Mouse (Mus musculus) lung, adult 2 months (tissue): ENCODE data around the gene Hspbp1. TPM values are rescaled to one million over a fixed set of nuclear protein-coding genes. Genes with fewer than 3 reads are reported as not detected.

Source experiments
- DNase-seq: peaks from one replicate; pipeline ENCODE4 v3.0.0; 2022
- H3K4me1 ChIP-seq: fragments of 200-500 bp; 2 replicates; pipeline ENCODE4 v1.6.1; 2011; ENCODE audit warnings: low read length; ENCODE audit not compliant: control insufficient read depth, insufficient read depth
- H3K4me3 ChIP-seq: fragments of 200-500 bp; replicated peaks from 2 replicates; pipeline ENCODE3; 2011; ENCODE audit warnings: low read depth, mild to moderate bottlenecking, control low read depth, low read length; ENCODE audit errors: extremely low read depth
- CTCF ChIP-seq: fragments of 200-500 bp; IDR thresholded peaks from 2 replicates; pipeline ENCODE4 v1.5.1; 2011; ENCODE audit warnings: mild to moderate bottlenecking, low read length, control low read depth; ENCODE audit not compliant: insufficient read depth
- POLR2A ChIP-seq: fragments of 200-500 bp; IDR thresholded peaks from 2 replicates; pipeline ENCODE4 v1.6.1; 2011; ENCODE audit warnings: low read depth, mild to moderate bottlenecking, control low read depth, low read length, borderline replicate concordance; ENCODE audit errors: extremely low read depth
- WGBS: fragments of 180-500 bp; shearing (Covaris S2); methylation state at CpG from one replicate; pipeline ENCODE4 v1.1.7; 2018; 5-methylcytosine and 5-hydroxymethylcytosine counted together
- polyA plus RNA-seq: library from polyadenylated mRNA; depleted of rRNA; stranded (reverse); fragments of >200 nt; gene quantifications from 2 replicates; pipeline ENCODE4 v1.2.3, GENCODE M21; 2012

Gene Hspbp1
- polyA plus RNA-seq, 1 experiment, result 39.6 TPM

GRCm38 (mm10) chr7:4703195-4703594 lies 18.3 kb upstream of the Hspbp1 start:
- Histone ChIP-seq H3K4me3 (no peak overlapping the region), H3K4me1 (no peaks in the 10 kb centered on the region)
- 91% methylated on average over 7 of the region's 7 CpGs for WGBS
- no peak for TF ChIP-seq POLR2A
- TF ChIP-seq CTCF, result no peak
- DNase-seq, result no peak

GRCm38 (mm10) chr7:4702334-4702733 lies 17.5 kb upstream of the Hspbp1 start:
- no peak for TF ChIP-seq POLR2A
- DNase-seq, result no peak
- Histone ChIP-seq H3K4me1 (no peaks in the 10 kb centered on the region), H3K4me3 (no peak overlapping the region)
- 42% methylated on average over 8 of the region's 8 CpGs for WGBS

GRCm38 (mm10) chr7:4693004-4693403 lies 8.1 kb upstream of the Hspbp1 start:
- TF ChIP-seq CTCF (no peak), POLR2A (no peak)
- Histone ChIP-seq H3K4me3 (no peak overlapping the region), H3K4me1 (no peaks in the 10 kb centered on the region)
- DNase-seq, result no peak
- 86% methylated on average over 6 of the region's 6 CpGs for WGBS

- DNase-seq, result no peak
- H3K4me3 ChIP-seq, result peak overlapping the region; percentile 13
- TF ChIP-seq POLR2A (no peak), CTCF (no peak)
- no peaks in the 10 kb centered on the region for H3K4me1 ChIP-seq
- 16% methylated on average over 23 of the region's 35 CpGs for WGBS
These were observed 6.2 kb upstream of the Hspbp1 start for GRCm38 (mm10) chr7:4690951-4691653.

GRCm38 (mm10) chr7:4690387-4690786 lies 5.5 kb upstream of the Hspbp1 start, which contains the start of gene Brsk1:
TSS of gene Brsk1 (plus strand) at chr7:4690604.
- no peak for DNase-seq
- peak within 1 kb of the TSS; percentile 37 for H3K4me3 ChIP-seq
- no peak for TF ChIP-seq CTCF
- no peak for TF ChIP-seq POLR2A
- 1% methylated on average over 6 of the region's 18 CpGs for WGBS
- no peaks in the 10 kb centered on the region for H3K4me1 ChIP-seq

GRCm38 (mm10) chr7:4684203-4684602 lies 665 bp downstream of the Hspbp1 start:
- Histone ChIP-seq H3K4me3 (peak overlapping the region; percentile 73), H3K4me1 (no peaks in the 10 kb centered on the region)
- under 1% methylated on average over 13 of the region's 13 CpGs for WGBS
- no peak for DNase-seq
- no peak for TF ChIP-seq CTCF

GRCm38 (mm10) chr7:4683307-4683706 lies 1.6 kb downstream of the Hspbp1 start:
- 75% methylated on average over 5 of the region's 5 CpGs for WGBS
- no peak for DNase-seq
- Histone ChIP-seq H3K4me3 (no peak overlapping the region), H3K4me1 (no peaks in the 10 kb centered on the region)
- TF ChIP-seq CTCF (no peak), POLR2A (no peak)

- Histone ChIP-seq H3K4me3 (no peak overlapping the region), H3K4me1 (no peaks in the 10 kb centered on the region; the same call in 1 of the 2 replicates)
- WGBS, result 87% methylated on average over 7 of the region's 7 CpGs
- DNase-seq, result no peak
- TF ChIP-seq POLR2A (no peak), CTCF (no peak)
These were observed 9.7 kb downstream of the Hspbp1 start for GRCm38 (mm10) chr7:4675200-4675599.

GRCm38 (mm10) chr7:4674114-4674731 lies 10.6 kb downstream of the Hspbp1 start:
- H3K4me3 ChIP-seq, result no peak overlapping the region
- WGBS, result 87% methylated on average over 12 of the region's 12 CpGs

GRCm38 (mm10) chr7:4671956-4672355 lies 12.9 kb downstream of the Hspbp1 start:
- Histone ChIP-seq H3K4me3 (no peak overlapping the region), H3K4me1 (no peaks in the 10 kb centered on the region; the same call in 1 of the 2 replicates)
- 62% methylated on average over 4 of the region's 4 CpGs for WGBS
- peak; percentile 17 for DNase-seq
- TF ChIP-seq POLR2A (no peak), CTCF (no peak)

More at GRCm38 (mm10) chr7:4674114-4674731, 10.6 kb downstream of the Hspbp1 start:
- H3K4me1 ChIP-seq, result no peaks in the 10 kb centered on the region; the same call in 1 of the 2 replicates
- no peak for DNase-seq
- no peak for TF ChIP-seq POLR2A
- TF ChIP-seq CTCF, result no peak
